Mouse (Mus musculus) skeletal muscle tissue, postnatal 0 days (tissue): ENCODE measurements around the gene Zfp1. TPM values are rescaled to one million over a fixed set of nuclear protein-coding genes. Genes with fewer than 3 reads are reported as not detected.

ENCODE experiments used
- microRNA-seq, 2 experiments: library from miRNA; unstranded; fragments of <30 nt; microRNA quantifications; one replicate each; pipeline ENCODE4; 2016
- polyA plus RNA-seq: library from polyadenylated mRNA; unstranded; fragments of >200 nt; fragmentation: Nextera tagmentation; extraction: Ambion mirVana; gene quantifications from 2 replicates; pipeline ENCODE4 v1.2.1, GENCODE M21; 2015

Zfp1 gene
- polyA plus RNA-seq: 10.8 and 11.0 TPM in 2 replicates

GRCm38 (mm10) chr8:111643264-111644141 lies at the start of gene Zfp1:
TSS of gene Zfp1 (plus strand) at chr8:111643401.

GRCm38 (mm10) chr8:111630105-111630521 lies 13.1 kb upstream of the Zfp1 start, which contains the start of gene Ldhd:
TSS of gene Ldhd (minus strand) at chr8:111630374.

GRCm38 (mm10) chr8:111690960-111691445 lies 47.8 kb downstream of the Zfp1 start, which contains the start of gene Ctrb1:
TSS of gene Ctrb1 (minus strand) at chr8:111691010.

Small RNA genes within 50 kb of the gene (microRNA-seq; reads per million reads assigned to microRNA genes)
- 0 reads per million in 2 experiments for gene Mir7076

Other genes with a start within 250 kb of the Zfp1 start
- 0.58 and 0.83 TPM in 2 replicates for gene Fa2h, start 249.6 kb upstream of the Zfp1 start, polyA plus RNA-seq
- gene Wdr59, start 121.3 kb upstream of the Zfp1 start, polyA plus RNA-seq: 2.9 and 3.4 TPM in 2 replicates
- gene Znrf1, start 107.3 kb upstream of the Zfp1 start, polyA plus RNA-seq: 22.6 and 28.2 TPM in 2 replicates
- 1.6 and 2.2 TPM in 2 replicates for gene Ldhd, start 13.0 kb upstream of the Zfp1 start, polyA plus RNA-seq
- 0.23 TPM in 1 of 2 replicates, not detected in the other for gene Ctrb1, start 47.6 kb downstream of the Zfp1 start, polyA plus RNA-seq
- gene Bcar1, start 100.4 kb downstream of the Zfp1 start, polyA plus RNA-seq: 17.2 and 18.9 TPM in 2 replicates
- 83.7 and 108 TPM in 2 replicates for gene Cfdp1, start 210.9 kb downstream of the Zfp1 start, polyA plus RNA-seq
- gene Tmem170, start 233.3 kb downstream of the Zfp1 start, polyA plus RNA-seq: 2.3 and 2.9 TPM in 2 replicates